Mouse (Mus musculus): ENCODE measurements around the gene Mrpl54.

GRCm38 (mm10) chr10:81242021-81242420 is 24.7 kb downstream of the Mrpl54 start:
- TF ChIP-seq CTCF (IDR thresholded peaks at IDR 0.05; ENCODE audit: borderline replicate concordance, control insufficient read depth, extremely low read depth, insufficient read depth, low read length, poor library complexity) (peak; percentile 27; the same call in 1 of the 2 replicates), POLR2A (IDR thresholded peaks at IDR 0.05; ENCODE audit: control insufficient read depth, extremely low read depth, insufficient read depth, low read length, poor library complexity) (no peak)

Measured in thymus, adult 2 months (tissue).